Mouse (Mus musculus): ENCODE results near the gene Lyz2. TPM values are rescaled to one million over a fixed set of nuclear protein-coding genes. Genes with fewer than 3 reads are reported as not detected.

Gene Lyz2
- 11,807 TPM for polyA plus RNA-seq (2014; fragmentation: Illumina TruSeq; extraction: RNeasy Lipid Tissue Mini Kit (QIAGEN cat#74804); ENCODE audit: insufficient read depth, low read depth, low replicate concordance)

DNA sequence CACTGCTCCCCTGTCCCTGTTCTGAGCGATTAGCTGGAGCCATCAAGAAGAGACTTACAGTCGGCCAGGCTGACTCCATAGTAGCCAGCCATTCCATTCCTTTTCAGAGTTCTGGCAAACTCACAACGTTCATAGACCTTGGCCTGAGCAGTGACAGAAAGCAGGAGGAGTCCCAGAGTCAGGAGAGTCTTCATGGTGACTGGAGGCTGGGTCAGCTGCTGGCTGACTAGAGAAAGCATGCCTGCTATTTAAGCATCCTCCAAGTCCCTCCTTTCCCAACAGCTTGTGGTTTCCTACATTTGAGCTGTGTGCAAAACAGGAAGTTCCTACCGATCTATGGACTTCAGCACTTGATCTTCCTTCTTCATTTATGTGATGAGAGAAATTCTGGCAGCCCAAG, at the start of gene Lyz2:
Gene Lyz2, minus strand, starts transcription at position 273 of the 400 bp plus-strand sequence.

DNA sequence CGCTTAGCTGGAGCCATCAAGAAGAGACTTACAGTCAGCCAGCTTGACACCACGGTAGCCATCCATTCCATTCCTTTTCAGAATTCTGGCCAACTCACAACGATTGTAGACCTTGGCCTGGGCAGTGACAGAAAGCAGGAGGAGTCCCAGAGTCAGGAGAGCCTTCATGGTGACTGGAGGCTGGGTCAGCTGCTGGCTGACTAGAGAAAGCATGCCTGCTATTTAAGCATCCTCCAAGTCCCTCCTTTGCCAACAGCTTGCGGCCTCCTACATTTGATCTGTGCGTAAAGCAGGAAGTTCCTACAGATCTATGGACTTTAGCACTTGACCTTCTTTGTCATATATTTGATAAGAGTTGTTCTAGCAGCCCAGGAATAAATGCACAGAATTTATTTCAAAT, 10.6 kb upstream of the Lyz2 start, which contains the start of gene Lyz1:
Gene Lyz1, minus strand, starts transcription at position 198 of the 400 bp plus-strand sequence.

DNA sequence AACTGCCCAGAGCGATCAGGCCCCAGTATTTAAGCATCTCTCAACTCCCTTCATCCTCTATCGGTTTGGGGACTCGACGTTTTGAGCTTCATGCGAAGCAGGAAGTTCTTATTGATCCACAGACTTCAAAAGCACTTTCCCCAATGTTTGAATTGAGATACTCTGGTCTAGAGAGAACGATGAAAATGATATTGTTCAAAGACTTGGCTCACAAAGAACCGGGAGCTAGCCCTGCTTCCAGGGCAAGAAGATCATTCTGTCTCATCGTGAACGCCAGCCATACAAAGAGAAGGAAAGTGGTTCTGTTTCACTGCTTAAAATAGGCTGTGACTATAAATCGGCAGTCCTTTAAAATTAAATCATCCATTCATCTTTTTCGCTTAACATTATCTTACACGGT, 43.5 kb downstream of the Lyz2 start, which contains the start of gene 9530003J23Rik:
Gene 9530003J23Rik, minus strand, starts transcription at position 101 of the 400 bp plus-strand sequence.

Other genes with a start within 250 kb of the Lyz2 start
- 1.6 TPM for gene Lrrc10, start 237.0 kb downstream of the Lyz2 start, polyA plus RNA-seq (2014; fragmentation: Illumina TruSeq; extraction: RNeasy Lipid Tissue Mini Kit (QIAGEN cat#74804); ENCODE audit: insufficient read depth, low read depth, low replicate concordance)
- 103 TPM for gene Cct2, start 218.5 kb downstream of the Lyz2 start, polyA plus RNA-seq (2014; fragmentation: Illumina TruSeq; extraction: RNeasy Lipid Tissue Mini Kit (QIAGEN cat#74804); ENCODE audit: insufficient read depth, low read depth, low replicate concordance)
- 6.7 TPM for gene Frs2, start 133.8 kb downstream of the Lyz2 start, polyA plus RNA-seq (2014; fragmentation: Illumina TruSeq; extraction: RNeasy Lipid Tissue Mini Kit (QIAGEN cat#74804); ENCODE audit: insufficient read depth, low read depth, low replicate concordance)
- gene Yeats4, start 57.8 kb downstream of the Lyz2 start, polyA plus RNA-seq (2014; fragmentation: Illumina TruSeq; extraction: RNeasy Lipid Tissue Mini Kit (QIAGEN cat#74804); ENCODE audit: insufficient read depth, low read depth, low replicate concordance), result 48.4 TPM
- gene 9530003J23Rik, start 43.6 kb downstream of the Lyz2 start, polyA plus RNA-seq (2014; fragmentation: Illumina TruSeq; extraction: RNeasy Lipid Tissue Mini Kit (QIAGEN cat#74804); ENCODE audit: insufficient read depth, low read depth, low replicate concordance), result 0.84 TPM
- gene Lyz1, start 10.5 kb upstream of the Lyz2 start, polyA plus RNA-seq (2014; fragmentation: Illumina TruSeq; extraction: RNeasy Lipid Tissue Mini Kit (QIAGEN cat#74804); ENCODE audit: insufficient read depth, low read depth, low replicate concordance), result 1,103 TPM
- 17.6 TPM for gene Cpsf6, start 97.7 kb upstream of the Lyz2 start, polyA plus RNA-seq (2014; fragmentation: Illumina TruSeq; extraction: RNeasy Lipid Tissue Mini Kit (QIAGEN cat#74804); ENCODE audit: insufficient read depth, low read depth, low replicate concordance)

Measured in lung, adult 10 weeks (tissue).